Mouse (Mus musculus) liver, postnatal 0 days (tissue): ENCODE results near the gene Heatr3.
"Not testable (repeated sequence)": the region's sequence is repeated elsewhere in the genome, so short reads cannot be mapped to it uniquely, and the experiment has no call there.

ENCODE experiments used
- CTCF ChIP-seq: sonication (generic); IDR thresholded peaks from 2 replicates; pipeline ENCODE4 v1.5.1; 2016; ENCODE audit warnings: antibody characterized with exemption, low read depth
- EP300 ChIP-seq: IDR thresholded peaks from 2 replicates; pipeline ENCODE4 v1.6.1; 2016; ENCODE audit warnings: antibody characterized with exemption, low read depth, mild to moderate bottlenecking

DNA sequence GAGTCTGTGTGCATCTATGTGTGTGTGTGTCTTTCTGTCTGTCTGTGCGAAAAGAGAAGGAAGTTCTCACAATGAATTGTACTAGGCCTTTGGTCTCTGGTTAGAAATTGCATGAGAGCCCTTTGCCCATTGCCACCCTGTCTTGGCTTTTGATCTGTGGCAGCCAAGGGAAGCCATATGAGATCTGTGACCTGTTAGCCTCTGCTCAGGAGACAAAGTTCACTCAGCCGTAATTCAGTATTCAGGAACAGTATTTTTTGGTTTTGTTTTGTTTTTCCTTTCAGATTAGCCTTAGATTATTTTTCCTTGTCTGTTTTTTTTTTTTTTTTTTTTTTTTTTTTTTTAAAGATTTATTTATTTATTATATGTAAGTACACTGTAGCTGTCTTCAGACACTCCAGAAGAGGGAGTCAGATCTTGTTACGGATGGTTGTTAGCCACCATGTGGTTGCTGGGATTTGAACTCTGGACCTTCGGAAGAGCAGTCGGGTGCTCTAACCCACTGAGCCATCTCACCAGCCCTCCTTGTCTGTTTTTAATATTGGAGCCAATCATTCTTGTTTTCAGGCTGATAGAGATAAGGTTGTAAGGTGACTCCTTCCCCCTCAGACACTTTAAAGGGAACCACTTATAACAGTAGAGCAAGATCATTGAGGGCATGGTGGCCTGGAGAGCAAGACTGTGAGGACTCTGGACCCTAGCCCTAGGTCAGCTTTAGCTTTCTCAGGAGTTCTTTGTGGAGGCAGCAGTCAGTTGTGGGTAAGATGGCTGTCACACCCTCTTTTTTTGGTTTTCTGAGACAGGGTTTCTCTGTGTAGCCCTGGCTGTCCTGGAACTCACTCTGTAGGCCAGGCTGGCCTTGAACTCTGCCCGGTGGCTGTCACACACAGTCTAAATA is 72.5 kb downstream of the Heatr3 start:
- not testable (repeated sequence) for TF ChIP-seq CTCF
- 0 out of 2 replicates have a peak, but pooled peaks have one; percentile 26 for TF ChIP-seq EP300
